Mouse (Mus musculus) embryo, embryonic 11.5 days (tissue): Measurements from ENCODE around the gene Dpep3.

Source experiments
- DNase-seq: peaks from one replicate; pipeline ENCODE4 v3.0.0-alpha.2; 2012; ENCODE audit warnings: low read depth, low spot score

Gene Dpep3

DNA sequence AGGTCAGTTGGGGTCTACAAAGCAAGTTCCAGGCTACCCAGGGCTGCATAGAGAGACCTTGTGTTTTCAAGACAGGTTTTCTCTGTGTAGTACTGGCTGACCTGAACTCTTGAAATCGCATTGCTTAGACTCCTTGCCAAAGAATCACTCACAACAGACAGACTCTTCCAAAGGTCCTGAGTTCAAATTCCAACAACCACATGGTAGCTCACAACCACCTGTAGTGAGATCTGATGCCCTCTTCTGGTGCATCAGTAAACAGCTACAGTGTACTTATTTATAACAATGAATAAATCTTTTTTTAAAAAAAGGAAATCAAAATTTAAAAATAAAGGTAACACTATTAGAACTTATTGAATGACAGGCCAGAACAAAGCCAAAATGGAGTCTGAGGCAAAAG is 1.9 kb upstream of the Dpep3 start:
- DNase-seq = no peak

DNA sequence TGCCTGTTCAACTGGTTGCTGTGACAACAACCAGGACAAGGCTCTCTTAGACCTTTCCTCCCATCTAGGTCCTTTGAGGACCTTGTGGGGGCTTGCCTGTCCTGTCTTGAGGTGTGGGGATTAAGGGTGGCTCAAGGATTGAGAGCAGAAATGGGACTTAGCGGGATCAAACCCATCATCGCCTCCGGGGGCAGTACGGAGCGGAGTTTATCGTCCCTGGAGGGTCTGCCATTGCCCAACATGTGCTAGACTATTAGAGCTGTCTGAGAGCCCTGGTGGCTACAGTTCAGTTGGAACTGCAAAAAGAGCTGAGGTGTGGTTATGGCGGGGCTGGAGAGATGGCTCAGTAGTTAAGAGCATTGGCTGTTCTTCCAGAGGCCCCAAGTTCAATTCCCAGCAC is 3.9 kb downstream of the Dpep3 start:
- no peak for DNase-seq

DNA sequence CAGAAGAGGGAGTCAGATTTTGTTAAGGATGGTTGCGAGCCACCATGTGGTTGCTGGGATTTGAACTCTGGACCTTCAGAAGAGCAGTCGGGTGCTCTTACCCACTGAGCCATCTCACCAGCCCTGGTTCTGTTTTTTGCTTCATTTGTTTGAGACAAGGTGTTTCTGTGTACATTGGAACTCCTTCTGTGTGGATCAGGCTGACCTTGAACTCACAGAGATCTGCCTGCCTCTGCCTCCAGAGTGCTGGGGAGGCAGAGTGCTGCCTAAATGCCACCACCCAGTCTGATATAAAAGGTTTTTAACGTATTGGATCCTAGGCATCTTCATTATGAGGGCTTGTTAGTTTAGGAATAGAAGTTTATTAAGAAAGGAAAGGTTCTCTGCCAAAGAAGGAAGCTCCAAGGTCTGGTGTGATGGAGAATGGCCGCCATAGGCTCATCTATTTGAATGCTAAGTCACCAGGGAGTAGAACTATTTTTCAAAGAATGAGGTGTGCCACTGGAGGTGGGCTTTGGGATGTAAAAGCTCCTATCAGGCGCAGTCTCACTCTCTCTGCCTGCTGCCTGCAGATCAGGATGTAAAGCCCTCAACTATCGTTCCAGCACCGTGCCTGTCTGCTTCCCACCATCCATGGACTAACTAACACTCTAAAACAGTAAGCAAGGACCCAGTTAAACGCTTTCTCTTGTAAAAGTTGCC is 8.1 kb downstream of the Dpep3 start:
- no peak for DNase-seq

DNA sequence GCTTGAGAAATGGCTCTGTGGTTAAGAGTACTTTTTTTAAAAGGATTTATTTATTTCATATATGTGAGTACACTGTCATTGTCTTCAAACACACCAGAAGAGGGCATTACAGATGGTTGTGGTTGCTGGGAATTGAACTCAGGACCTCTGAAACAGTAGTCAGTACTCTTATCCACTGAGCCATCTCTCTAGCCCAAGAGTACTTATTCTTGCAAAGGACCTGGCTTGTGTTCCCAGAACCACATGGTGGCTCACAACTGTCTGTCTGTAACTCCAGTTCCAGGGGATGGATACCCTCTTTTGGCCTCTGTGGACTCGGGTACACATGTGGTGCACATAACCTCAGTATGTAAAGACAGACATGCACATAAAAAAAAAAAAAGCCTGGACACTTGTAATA is 9.9 kb downstream of the Dpep3 start:
- no peak for DNase-seq

DNA sequence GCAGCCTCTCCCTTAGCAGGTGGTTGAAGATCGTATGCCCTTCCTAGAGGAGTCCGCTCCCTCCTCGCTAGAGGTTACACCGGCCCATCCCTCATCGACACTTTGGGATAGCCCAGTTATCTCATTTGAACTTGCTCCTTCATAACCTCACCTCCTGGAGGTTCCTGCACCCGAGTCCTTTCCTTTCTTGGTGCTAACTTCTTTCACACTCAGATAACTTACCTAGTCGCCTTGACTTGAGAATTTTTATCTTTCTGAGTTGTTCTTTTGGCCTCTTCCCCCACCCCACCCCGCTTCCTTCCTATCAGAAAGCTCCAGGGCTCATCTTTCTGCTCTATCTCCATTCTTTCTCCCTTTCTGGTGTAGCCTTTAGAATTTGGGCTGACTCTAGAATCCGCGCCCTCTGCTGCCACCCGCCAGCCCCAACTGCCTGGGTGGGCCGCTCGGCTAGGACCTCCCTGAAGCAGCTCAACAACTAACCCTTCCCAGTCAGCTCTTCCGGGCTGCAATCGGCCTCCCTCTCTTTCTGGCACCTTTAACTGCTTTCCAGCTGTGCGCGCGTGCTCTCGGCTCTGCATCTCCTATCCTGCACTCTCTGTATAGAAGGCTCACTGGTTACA is 12.4 kb downstream of the Dpep3 start:
- DNase-seq = no peak

DNA sequence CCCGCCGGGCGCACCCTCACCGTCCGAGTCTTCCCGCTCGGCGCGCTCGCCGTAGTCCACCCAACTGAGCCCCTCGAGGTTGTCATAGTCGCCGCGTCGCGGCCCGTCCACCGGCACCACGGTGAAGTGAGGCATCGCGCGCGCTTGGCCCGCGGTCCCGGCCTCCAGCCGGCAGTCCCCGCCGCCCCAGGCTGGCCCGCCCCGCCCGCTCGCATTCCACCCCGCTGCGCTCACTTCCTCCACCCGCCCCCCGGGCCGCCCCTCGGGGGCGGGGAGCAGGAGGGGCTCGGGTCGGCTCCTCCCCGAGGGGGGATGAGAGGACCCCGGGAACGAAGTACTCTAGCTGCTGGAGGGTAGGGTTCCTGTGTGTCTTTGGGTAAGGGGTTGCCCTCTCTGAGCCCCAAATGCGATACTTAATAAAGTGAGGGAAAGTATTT is 13.3 kb downstream of the Dpep3 start, which contains the start of gene Slc12a4:
Slc12a4 (minus strand) TSS at position 193 of the 437 bp plus-strand sequence.
- DNase-seq = peak; percentile 69

DNA sequence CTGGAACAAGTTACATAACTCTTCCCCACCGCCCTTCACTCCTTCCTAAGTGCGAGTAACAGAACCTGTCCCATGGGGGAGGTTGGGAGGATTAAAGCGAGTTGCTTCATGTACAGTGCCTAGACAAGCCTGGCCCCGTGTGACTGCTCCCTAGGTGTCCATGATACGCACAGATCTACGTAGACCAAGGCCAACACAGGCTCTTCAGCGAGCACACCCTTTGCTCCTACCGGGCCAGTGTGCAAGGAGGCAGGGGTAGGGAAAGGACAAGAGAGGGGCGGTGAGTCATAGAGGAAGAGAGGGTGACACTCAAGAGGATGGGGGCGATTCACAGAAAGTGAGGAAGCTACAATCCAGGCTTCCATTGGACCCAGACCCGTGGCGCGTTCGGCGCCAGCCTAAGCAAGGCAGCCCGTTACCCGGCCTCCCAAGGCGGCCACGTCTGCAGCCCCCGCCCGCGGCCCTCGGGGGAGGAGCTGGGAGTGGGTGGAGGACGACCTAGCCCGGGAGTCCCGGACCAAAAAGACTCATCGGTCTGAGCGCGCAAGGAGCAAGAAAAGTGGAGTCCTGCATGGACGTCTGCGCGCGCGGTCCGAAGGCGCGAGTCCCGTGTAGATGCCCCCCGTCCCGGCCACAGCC is 13.8 kb downstream of the Dpep3 start:
- DNase-seq = peak; percentile 19

DNA sequence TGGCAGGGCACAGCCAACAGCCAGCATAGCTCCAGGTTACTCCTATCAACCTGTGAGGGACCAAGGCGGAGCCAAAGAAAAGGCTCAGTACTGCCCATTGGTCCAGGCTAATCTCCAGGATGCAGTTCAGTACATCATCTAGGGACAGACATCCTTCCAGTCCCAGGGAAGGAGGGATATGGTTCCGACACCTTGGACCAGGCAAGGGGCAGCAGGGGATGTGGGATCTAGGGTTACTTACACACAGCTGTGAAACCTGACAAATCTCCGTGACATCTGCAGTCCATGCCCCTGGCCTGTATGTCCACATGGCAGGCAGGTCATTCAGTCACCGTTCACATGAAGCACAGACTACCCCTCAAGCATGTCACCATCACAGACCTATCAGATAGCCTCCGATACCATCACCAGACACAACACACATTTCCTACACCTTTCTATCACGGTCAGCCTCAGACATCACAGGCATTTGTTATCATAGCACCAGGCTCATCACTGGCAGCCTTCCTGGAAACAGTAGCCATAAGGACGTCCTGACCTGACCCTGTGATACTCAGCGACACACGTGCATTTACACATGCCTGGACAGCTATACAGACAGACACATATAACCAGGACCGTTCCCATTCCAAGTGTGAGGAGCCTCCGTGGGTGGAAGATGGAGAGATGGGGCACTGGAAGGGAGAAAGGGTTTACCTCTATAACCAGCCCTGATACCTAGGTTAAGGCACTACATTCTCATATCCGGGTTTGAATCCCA is 14.5 kb downstream of the Dpep3 start:
- DNase-seq = no peak

DNA sequence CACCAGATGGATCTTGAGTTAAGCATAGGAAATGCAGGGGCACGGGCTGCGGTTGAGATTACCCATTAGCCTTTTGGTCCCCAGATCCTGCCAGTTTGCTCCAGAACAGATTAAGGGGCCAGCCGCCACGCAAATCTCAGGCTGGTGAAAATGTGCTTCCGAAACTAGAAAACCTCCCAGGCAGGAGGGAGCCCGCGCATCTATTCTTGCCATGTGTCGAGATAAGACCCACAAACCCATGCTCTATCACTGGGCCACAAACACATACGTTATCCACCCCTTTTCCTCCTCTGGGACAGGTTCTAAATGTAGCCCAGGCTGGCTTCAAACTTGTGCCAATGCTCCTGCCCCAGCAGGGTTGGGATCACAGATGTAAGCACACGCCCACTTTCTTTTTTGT is 17.7 kb downstream of the Dpep3 start:
- DNase-seq = no peak

DNA sequence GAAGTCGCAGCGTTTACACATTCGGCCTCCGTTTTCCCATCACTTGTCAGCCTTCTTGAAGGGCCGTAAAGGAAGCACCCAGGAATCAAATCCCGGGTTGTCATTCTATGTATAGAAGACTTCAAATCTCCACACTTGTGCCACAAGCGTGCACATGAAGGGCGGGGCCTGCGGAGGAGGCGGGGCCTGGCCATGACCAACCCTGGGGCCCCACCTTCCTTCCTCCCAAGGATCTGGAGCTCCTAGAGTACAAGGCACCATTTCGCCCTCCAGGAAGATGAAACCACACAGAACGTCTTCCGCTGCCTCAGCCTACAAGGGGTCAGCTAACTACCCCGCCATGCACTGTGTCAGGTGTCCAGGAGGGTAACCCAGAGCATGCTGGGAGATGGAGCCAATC is 18.1 kb downstream of the Dpep3 start:
- DNase-seq = no peak

DNA sequence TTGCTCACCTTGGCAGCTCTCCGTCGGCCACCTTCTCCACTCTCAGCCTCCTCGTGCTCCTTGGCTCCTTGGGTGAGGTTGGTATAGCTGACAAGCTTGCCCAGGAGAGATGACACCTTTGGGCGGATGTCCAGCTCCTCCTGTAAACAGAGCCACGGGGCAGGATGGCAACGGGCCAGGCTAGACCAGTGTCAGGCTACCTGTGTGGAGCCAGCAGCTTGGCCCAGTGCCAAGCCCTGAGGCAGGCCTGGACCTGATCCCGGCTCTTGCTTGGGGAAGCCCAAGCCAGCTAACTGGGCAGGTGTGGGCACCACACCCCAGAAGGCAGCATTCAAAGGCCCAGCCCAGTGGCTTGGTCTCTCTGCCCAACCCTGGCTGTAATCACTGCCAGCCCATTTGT is 19.9 kb downstream of the Dpep3 start:
- DNase-seq = no peak

DNA sequence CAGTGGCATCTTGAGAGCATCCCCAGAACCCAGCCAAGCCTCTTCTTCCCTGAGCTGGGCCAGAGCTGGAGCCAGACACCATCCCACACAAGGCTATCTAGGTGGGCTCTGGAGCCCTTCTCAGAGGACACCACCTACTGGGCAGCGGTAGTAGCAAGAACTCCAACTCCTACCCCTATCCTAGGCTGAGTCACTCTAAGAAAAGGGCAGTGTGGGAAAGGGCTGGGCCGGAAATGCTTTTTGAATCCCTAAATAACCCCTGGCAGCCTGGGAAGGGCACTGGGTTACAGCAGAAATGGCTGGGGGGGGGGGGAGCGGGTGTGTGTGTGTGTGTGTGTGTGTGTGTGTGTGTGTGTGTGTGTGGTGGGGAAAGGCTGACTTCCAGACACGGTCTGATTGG is 21.4 kb downstream of the Dpep3 start:
- no peak for DNase-seq

DNA sequence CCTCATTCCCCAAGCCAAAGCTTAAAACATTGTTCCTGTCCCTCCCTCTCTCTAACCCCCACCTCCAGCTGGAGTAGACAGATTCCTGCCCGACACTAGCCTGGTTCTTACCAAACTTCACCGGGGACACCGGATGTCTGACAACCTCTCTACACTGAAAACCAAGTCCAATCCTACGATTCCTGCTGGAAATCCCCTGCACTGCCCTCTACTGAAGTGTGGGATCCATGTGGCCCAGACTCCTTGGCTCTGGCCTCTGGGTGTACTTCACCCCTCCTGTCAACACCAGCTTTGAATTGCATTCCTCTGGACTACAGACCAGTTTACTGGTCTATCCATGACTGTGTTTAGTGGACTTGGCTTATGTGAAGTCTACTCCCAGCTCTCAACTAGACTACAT is 22.7 kb downstream of the Dpep3 start:
- DNase-seq = no peak

DNA sequence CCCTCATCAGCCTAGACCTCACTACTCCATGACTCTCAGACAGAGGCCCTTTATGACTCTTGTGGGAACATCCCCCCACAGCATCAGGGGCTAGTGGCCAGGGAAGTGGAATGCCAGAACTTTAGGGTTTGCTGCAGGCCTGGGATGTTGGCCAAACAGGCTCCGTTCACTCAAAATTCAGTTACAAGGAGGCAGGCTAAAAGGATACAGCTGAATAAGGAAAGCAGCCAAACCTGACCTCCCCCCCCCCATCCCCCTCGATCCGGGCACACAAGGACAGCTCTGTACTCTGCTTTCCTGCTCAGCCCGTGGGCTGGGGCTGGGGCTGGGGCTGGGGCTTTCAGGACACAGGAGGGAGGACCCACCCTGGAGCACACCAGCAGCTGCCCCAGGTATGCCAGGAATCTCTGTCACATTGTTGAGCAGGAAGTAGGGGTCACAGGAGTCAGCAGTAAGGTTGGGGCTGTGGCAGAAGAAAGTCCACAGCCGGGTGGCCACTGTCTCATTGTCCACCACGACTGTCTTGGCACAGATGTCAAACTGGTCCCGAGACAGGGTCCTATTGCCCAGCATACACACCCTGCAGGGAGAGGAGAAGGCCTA is 28.1 kb downstream of the Dpep3 start:
- DNase-seq = no peak

DNA sequence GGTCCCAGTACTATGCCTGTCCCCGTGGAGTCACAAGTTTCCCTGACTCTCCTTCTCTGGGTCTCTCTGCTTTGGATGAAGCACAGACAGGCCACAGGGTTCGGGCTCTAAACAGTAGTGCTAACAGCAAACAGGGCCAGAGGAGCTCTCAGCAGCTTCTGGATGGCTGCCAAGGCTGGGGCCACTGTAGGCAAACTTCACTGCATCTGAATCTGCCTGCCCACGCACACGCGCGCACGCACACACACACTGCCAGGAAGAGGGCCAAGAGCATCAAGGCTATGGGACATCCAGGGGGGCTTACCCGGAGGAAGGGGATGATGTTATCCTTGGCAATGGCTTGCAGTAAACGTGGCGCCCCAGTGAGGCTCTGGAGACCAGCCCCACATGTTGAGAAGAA is 29.9 kb downstream of the Dpep3 start:
- DNase-seq = no peak

DNA sequence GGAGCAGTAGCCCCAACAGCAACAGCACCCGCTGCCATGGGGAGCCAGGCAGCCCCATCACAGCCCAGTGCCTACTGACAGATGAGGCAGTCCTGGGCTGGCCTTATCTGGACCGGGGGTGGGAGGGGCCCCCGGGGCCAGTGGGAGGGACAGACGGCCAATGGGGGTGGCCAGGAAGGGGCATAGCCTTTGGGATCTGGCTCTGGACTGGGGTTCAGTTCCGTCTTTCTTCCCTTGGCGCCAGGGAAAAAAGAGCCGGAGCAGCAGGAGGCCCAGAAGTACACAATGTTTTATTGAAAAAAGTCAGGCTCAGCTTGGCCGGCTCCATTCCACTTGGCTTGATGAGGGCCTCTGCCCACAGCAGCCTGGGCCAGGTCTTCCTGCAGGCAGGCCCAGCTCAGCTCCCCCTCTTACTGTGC is 35.9 kb downstream of the Dpep3 start, which contains the start of gene Lcat:
Lcat (minus strand) TSS at position 62 of the 419 bp plus-strand sequence.
- no peak for DNase-seq

DNA sequence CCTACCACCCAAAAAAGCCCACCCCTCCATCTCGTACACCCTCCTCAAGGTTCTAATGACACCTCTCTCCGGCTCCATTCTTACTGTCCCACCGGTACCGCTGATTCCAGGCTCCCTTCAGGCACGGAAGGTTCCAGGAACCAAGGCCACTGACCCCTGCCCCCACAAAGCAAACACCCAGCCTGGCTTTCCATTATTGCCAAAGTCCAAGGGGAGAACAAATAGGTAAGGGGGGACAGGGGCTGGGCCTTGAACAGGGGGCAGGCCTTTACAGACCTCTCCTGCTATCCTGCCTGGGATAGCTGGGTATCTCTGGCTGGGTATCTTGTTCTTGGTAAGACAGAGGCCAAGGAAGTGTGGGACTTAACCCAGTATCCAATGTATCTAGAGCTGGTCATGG is 36.7 kb downstream of the Dpep3 start:
- DNase-seq = no peak

DNA sequence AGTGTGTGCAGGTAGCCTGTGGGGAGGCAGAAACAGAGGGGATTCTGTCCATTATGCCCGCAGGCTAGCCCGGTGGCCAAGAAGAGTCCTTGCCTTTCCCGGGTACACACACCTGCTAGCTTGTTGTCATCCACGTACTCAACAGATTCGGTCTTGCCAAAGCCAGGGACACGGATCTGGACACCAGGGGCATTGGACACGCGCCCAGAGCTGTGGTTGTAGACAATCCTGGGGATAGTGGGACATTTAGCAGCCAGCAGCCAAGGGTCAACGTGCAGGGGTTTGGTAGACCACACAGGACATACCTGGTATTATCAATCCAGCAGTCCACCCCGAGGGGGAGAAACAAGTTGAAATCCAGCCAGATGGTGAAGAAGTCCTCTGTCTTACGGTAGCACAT is 37.2 kb downstream of the Dpep3 start:
- DNase-seq = no peak

DNA sequence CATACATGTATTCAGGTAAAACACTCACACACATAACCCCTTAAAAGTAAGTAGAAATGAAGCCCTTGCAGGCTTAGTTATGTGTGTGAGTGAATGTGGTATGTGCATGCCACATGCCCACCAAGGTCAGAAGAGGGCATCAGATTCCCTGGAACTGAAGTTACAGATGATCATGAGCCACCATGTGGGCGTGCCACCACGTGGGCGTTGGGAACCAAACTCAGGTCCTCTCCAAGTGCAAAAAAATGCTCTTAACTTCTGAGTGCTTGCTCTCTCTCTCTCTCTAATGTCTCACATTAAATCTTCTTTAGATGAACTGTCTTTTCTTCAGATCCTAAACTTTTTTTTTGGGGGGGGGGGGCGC is 40.9 kb downstream of the Dpep3 start, which contains the start of gene Psmb10:
Psmb10 (minus strand) TSS at position 139 of the 364 bp plus-strand sequence.
- no peak for DNase-seq

DNA sequence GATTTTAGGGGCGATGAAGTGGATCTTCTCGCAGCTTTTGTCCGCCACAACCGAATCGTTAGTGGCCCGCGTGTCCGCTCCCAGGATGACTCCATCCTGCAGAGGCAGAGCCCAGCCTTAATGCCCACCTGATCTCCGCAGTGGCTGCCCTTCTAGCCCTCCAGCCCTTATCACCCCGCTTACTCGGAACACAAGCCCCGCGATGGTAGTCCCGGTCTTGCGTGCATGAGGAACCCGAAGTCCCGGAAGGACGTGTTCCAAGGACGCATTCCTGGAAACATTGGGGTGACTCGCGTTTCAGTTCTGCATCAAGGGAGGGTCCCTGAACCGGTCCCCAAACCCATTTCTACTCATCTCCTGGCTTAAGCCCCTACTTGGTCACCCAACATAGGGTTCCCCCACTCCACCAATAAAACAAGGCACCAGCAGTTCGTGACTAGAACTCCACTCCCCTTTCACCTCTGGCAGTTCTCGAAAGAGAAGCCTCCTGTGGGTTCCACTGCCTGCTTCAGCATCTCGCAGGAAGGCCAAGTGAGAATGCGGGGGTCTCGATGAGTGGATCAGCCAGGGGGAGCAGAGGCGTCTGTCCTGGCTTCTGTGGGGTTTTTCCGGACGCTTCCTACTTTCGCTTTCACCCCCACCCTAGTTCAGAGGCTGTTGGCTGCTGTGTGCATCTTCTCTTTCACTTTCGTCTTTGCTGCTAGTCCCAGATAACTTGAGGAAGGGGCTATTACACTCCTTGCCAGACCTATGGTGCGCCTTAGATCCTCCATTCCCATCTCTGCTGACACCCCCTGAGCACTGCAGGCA is 41.5 kb downstream of the Dpep3 start:
- DNase-seq = no peak
